Mouse (Mus musculus) embryonic facial prominence, embryonic 10.5 days (tissue): ENCODE data around the gene Gbp2b. TPM values are rescaled to one million over a fixed set of nuclear protein-coding genes. Genes with fewer than 3 reads are reported as not detected.
"Not testable (repeated sequence)": the region's sequence is repeated elsewhere in the genome, so short reads cannot be mapped to it uniquely, and the experiment has no call there.

Experiments
- DNase-seq: peaks from one replicate; pipeline ENCODE4 v3.0.0-alpha.2; 2017; ENCODE audit warnings: low spot score
- H3K27ac ChIP-seq: fragments of 300-500 bp; sonication (generic); replicated peaks from 2 replicates; pipeline ENCODE4 v1.5.1; 2016; ENCODE audit warnings: mild to moderate bottlenecking
- H3K27me3 ChIP-seq: fragments of 300-500 bp; sonication (generic); replicated peaks from 2 replicates; pipeline ENCODE4 v1.6.1; 2016; ENCODE audit warnings: low read depth, mild to moderate bottlenecking; ENCODE audit not compliant: poor library complexity, severe bottlenecking
- H3K36me3 ChIP-seq: fragments of 300-500 bp; sonication (generic); replicated peaks from 2 replicates; pipeline ENCODE4 v1.6.1; 2016; ENCODE audit warnings: mild to moderate bottlenecking, moderate library complexity
- H3K4me1 ChIP-seq: fragments of 300-500 bp; sonication (generic); 2 replicates; pipeline ENCODE4 v1.6.1; 2016
- H3K4me3 ChIP-seq: fragments of 300-500 bp; sonication (generic); 2 replicates; pipeline ENCODE4 v1.5.1; 2016; ENCODE audit warnings: mild to moderate bottlenecking, moderate library complexity
- H3K9me3 ChIP-seq: fragments of 300-500 bp; sonication (generic); 2 replicates; pipeline ENCODE4 v1.6.1; 2016; ENCODE audit warnings: mild to moderate bottlenecking
- whole genome bisulfite sequencing: fragments of 180-500 bp; shearing (Covaris S2); methylation state at CpG from one replicate; pipeline ENCODE4 v1.1.7; 2016; 5-methylcytosine and 5-hydroxymethylcytosine counted together
- microRNA-seq: library from miRNA; unstranded; fragments of <30 nt; microRNA quantifications from one replicate; pipeline ENCODE4, GENCODE M21; 2017
- polyA plus RNA-seq: library from polyadenylated mRNA; unstranded; fragments of >200 nt; fragmentation: Nextera tagmentation; extraction: Ambion mirVana; gene quantifications from 2 replicates; pipeline ENCODE4 v1.2.1, GENCODE M21; 2016

Gene Gbp2b
- polyA plus RNA-seq, 1 experiment from 2014 or later: not detected

- not testable (repeated sequence) for H3K27me3 ChIP-seq, H3K4me1 ChIP-seq, H3K9me3 ChIP-seq, H3K36me3 ChIP-seq, H3K27ac ChIP-seq, H3K4me3 ChIP-seq
- peak; percentile 54 for DNase-seq
- WGBS: 15% methylated on average over 2 of the region's 2 CpGs
Observed at GRCm38 (mm10) chr3:142645949-142646348, 51.3 kb downstream of the Gbp2b start.

- not testable (repeated sequence) for H3K4me1 ChIP-seq, H3K27me3 ChIP-seq, H3K27ac ChIP-seq, H3K4me3 ChIP-seq, DNase-seq, H3K36me3 ChIP-seq, H3K9me3 ChIP-seq
- WGBS: 73% methylated on average over 7 of the region's 7 CpGs
Observed at GRCm38 (mm10) chr3:142647836-142648235, 53.2 kb downstream of the Gbp2b start.

- no peak overlapping the region for H3K4me3 ChIP-seq
- no peaks in the 10 kb centered on the region for H3K9me3 ChIP-seq
- 42% methylated on average over 2 of the region's 2 CpGs for WGBS
- H3K4me1 ChIP-seq: no peaks in the 10 kb centered on the region
- H3K27ac ChIP-seq: no peak overlapping the region
- no peak for DNase-seq
- no peaks in the 10 kb centered on the region for H3K27me3 ChIP-seq
- no peaks in the 10 kb centered on the region for H3K36me3 ChIP-seq
Observed at GRCm38 (mm10) chr3:142650205-142650604, 55.6 kb downstream of the Gbp2b start.

- H3K27me3 ChIP-seq: no peaks in the 10 kb centered on the region
- WGBS: 90% methylated on average over 8 of the region's 8 CpGs
- no peak overlapping the region for H3K27ac ChIP-seq
- no peak overlapping the region for H3K4me3 ChIP-seq
- H3K9me3 ChIP-seq: peaks cover 9% of the 10 kb centered on the region; the same call in 1 of the 2 replicates
- H3K4me1 ChIP-seq: no peaks in the 10 kb centered on the region
- DNase-seq: no peak
- no peaks in the 10 kb centered on the region for H3K36me3 ChIP-seq
Observed at GRCm38 (mm10) chr3:142664723-142665122, 70.1 kb downstream of the Gbp2b start.

Small RNA genes within 50 kb of the gene (microRNA-seq; reads per million reads assigned to microRNA genes)
- not detected for gene Mir6381

Other genes starting within 250 kb of the Gbp2b start
- gene Pdlim5, start 199.2 kb upstream of the Gbp2b start, polyA plus RNA-seq: 17.2 and 18.2 TPM in 2 replicates
- gene Gbp5, start 100.9 kb upstream of the Gbp2b start, polyA plus RNA-seq: not detected in 2 replicates
- gene Gbp7, start 64.5 kb upstream of the Gbp2b start, polyA plus RNA-seq: 0.69 and 1.0 TPM in 2 replicates
- 0.21 and 0.39 TPM in 2 replicates for gene Gbp3, start 34.8 kb upstream of the Gbp2b start, polyA plus RNA-seq
- 0.06 and 0.10 TPM in 2 replicates for gene Gbp2, start 25.8 kb downstream of the Gbp2b start, polyA plus RNA-seq
- 11.8 and 14.1 TPM in 2 replicates for gene Kyat3, start 106.2 kb downstream of the Gbp2b start, polyA plus RNA-seq
- gene Gtf2b, start 170.2 kb downstream of the Gbp2b start, polyA plus RNA-seq: 91.6 and 91.8 TPM in 2 replicates